Mouse (Mus musculus): ENCODE measurements at regions not wholly inside any gene's neighbourhood (a gene's known extent, or its start where the extent isn't known, plus 50 kb on each side); places are given as distances from the start of the nearest gene placed in this dataset.

DNA sequence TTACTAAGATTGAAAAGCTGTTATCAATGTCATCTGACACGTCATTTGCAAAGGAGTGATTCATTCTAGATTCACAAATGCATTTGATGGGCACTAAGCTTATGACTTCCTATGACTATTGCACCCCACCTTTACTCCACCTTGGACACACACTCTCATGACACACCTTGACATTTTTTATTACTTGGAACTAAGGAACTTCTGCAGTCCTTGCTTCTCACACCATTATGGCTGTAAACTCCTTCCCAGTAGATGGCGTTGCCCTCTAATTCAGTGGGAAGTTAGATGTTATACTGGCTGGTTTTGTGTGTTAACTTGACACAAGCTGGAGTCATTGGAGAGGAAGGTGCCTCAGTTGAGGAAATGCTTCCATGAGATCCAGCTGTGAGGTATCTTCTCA lies 78.8 kb upstream of the Ccdc71l start:
- no peaks in the 10 kb centered on the region for H3K4me1 ChIP-seq (ENCODE audit: control insufficient read depth, insufficient read depth, low read length)
- WGBS, result 81% methylated on average over 2 of the region's 2 CpGs
- TF ChIP-seq POLR2A (IDR thresholded peaks at IDR 0.05; ENCODE audit: borderline replicate concordance, extremely low read depth, low read depth, low read length) (no peak), CTCF (IDR thresholded peaks at IDR 0.05; ENCODE audit: insufficient read depth, low read length) (no peak)
- no peak overlapping the region for H3K4me3 ChIP-seq (replicated peaks; ENCODE audit: extremely low read depth, low read depth, low read length)
- no peak for DNase-seq

DNA sequence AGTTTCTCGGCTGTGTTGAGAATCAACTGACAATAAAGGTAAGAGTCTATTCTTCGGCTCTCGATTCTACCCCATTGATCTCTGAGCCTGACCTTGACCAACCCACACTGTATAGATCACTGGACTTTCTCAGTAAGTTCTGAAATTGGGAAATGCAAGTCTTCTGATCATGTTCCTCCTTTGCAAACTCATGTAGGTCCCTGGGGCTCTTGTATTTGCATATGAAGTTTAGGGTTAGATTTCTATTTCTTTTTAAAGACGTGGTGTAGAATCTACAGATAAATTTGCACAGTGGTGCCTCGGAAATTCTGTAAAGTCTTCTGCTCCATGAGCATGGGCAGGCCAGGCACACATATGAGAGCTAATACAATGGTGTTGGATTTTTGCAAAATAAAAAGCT lies 72.8 kb upstream of the Ccdc71l start:
- DNase-seq, result no peak
- Histone ChIP-seq H3K4me3 (replicated peaks; ENCODE audit: extremely low read depth, low read depth, low read length) (no peak overlapping the region), H3K4me1 (ENCODE audit: control insufficient read depth, insufficient read depth, low read length) (no peaks in the 10 kb centered on the region)
- no peak for TF ChIP-seq POLR2A (IDR thresholded peaks at IDR 0.05; ENCODE audit: borderline replicate concordance, extremely low read depth, low read depth, low read length)
- no peak for TF ChIP-seq CTCF (IDR thresholded peaks at IDR 0.05; ENCODE audit: insufficient read depth, low read length)
- WGBS, result 88% methylated on average over 5 of the region's 5 CpGs

DNA sequence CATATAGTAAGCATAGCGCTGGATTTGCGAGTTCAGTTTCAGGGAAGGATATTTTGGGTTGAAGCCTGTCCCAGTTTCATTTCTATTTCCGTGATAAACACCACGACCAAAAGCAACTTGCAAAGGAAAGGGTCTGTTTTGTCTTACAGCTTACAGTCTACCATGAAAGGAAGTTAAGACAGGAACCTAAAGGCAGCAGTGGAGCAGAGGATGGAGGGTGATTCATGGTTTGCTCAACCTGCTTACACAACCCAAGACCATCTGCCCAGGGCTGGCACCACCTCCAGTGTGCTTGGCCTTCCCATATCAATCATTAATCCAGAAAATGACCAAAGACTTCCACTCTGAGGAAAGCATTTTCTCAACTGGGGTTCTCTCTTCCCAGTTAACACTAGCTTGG lies 72.2 kb upstream of the Ccdc71l start:
- H3K4me3 ChIP-seq (replicated peaks; ENCODE audit: extremely low read depth, low read depth, low read length), result no peak overlapping the region
- WGBS, result 74% methylated on average over 4 of the region's 4 CpGs
- H3K4me1 ChIP-seq (ENCODE audit: control insufficient read depth, insufficient read depth, low read length), result no peaks in the 10 kb centered on the region
- TF ChIP-seq CTCF (IDR thresholded peaks at IDR 0.05; ENCODE audit: insufficient read depth, low read length), result no peak
- no peak for TF ChIP-seq POLR2A (IDR thresholded peaks at IDR 0.05; ENCODE audit: borderline replicate concordance, extremely low read depth, low read depth, low read length)
- no peak for DNase-seq

DNA sequence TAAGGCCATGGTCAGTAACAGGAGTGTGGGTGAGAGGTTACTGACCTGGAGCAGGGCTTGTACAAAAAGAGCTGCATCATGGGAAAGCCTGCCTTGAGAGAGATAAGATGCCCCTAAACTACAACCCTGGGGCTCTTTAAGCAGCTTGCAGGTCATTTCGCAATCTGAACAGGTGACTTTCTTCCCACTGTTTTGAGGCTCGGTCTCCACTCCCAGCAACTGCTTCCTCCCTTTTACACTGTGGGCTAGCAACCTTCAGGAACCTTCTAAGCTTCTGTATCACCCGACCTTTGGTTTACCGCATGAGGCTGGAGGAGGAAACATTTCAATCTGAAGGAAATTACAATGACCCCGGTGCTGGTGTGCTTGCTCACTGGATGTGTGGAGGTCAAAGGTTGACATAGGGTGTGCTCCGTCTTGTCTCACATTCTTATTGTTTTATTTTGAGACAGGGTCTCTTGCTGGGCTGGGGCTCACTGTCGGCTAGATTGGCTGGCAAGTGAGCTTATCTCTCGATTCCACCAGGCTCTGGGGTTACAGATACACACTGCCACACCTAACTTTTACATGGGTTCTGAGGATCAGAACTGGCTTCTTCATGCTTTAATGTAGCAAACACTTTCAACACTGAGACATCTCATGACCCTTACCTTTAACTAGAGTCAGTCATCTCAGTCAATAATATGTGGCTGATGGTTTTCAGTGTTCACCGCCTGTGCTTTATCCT lies 71.1 kb upstream of the Ccdc71l start:
- no peak for TF ChIP-seq CTCF (IDR thresholded peaks at IDR 0.05; ENCODE audit: insufficient read depth, low read length)
- no peak for TF ChIP-seq POLR2A (IDR thresholded peaks at IDR 0.05; ENCODE audit: borderline replicate concordance, extremely low read depth, low read depth, low read length)
- no peak for DNase-seq
- 55% methylated on average over 9 of the region's 9 CpGs for WGBS
- Histone ChIP-seq H3K4me3 (replicated peaks; ENCODE audit: extremely low read depth, low read depth, low read length) (no peak overlapping the region), H3K4me1 (ENCODE audit: control insufficient read depth, insufficient read depth, low read length) (no peaks in the 10 kb centered on the region)

DNA sequence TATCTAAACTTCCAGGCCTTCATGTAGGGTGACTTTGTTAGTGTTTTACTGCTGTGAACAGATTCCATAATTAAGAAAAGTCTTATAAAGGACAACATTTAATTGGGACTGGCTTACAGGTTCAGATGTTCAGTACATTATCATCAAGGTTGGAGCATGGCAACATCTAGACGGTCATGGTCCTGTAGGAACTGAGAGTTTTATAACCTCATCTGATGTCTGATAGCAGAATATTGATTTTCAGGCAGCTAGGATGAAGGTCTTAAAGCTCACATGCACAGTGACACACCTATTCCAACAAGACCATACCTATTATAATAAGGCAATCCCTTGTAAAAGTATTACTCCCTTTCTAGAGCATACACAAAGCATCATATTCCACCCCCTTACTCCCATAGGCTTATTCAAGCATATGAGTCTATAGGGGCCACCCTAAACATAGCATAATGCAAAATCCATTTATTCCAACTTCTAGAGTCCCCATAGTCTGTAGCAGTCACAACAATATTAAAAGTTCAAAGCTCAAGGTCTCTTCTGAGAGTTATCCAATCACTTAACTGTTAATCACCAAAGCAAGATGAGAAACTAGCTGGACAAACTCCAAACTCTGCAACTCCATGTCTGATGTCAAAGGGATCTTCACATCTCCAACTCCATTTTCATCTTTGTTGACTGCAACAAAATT lies 63.3 kb upstream of the Ccdc71l start:
- WGBS, result 98% methylated on average over 1 of the region's 1 CpGs
- DNase-seq, result no peak
- TF ChIP-seq POLR2A (IDR thresholded peaks at IDR 0.05; ENCODE audit: borderline replicate concordance, extremely low read depth, low read depth, low read length) (no peak), CTCF (IDR thresholded peaks at IDR 0.05; ENCODE audit: insufficient read depth, low read length) (no peak)
- Histone ChIP-seq H3K4me3 (replicated peaks; ENCODE audit: extremely low read depth, low read depth, low read length) (no peak overlapping the region), H3K4me1 (ENCODE audit: control insufficient read depth, insufficient read depth, low read length) (no peaks in the 10 kb centered on the region)
